In genomic region chr6:104734256-104734655, GRCm38 (mm10) we compare ENCODE assay signal across 13 mouse cellular contexts.
"Had no signal": no experiment of that assay in that cellular context is flagged by ENCODE, and none has a peak within 500 bp of the region (broad histone marks: within the 10 kb centered on the region; RNA-seq: fewer than 3 reads in every experiment).

No protein-coding gene starts in this region.

- ATAC-seq: midbrain, embryonic 16.5 days had no signal

- DNase-seq: lung, embryonic 14.5 days; lung, postnatal 10 days; lung, postnatal 4 days; midbrain, embryonic 14.5 days; retina, postnatal 1 day; right cerebral cortex, adult 18-20 months; right cerebral cortex, postnatal 25 days; right cerebral cortex, postnatal 4 days; spleen, adult 18-20 months; thymus, adult 18-20 months; thymus, postnatal 14 days; thymus, postnatal 36 days had no signal
